Mouse (Mus musculus) forebrain, embryonic 12.5 days (tissue): ENCODE results near the gene Galnt6. TPM values are rescaled to one million over a fixed set of nuclear protein-coding genes. Genes with fewer than 3 reads are reported as not detected.

ENCODE experiments used
- ATAC-seq: fragments of 200-750 bp; cut with Nextera tagmentation; 2 replicates; pipeline ENCODE4 v1.8.0; 2017; ENCODE audit warnings: moderate TSS enrichment; ENCODE audit not compliant: low FRiP score
- H3K27ac ChIP-seq: fragments of 300-500 bp; sonication (generic); 2 replicates; pipeline ENCODE4 v1.5.1; 2016; ENCODE audit warnings: mild to moderate bottlenecking
- H3K27me3 ChIP-seq: fragments of 300-500 bp; sonication (generic); 2 replicates; pipeline ENCODE4 v1.6.1; 2016; ENCODE audit warnings: mild to moderate bottlenecking
- H3K36me3 ChIP-seq: fragments of 300-500 bp; sonication (generic); replicated peaks from 2 replicates; pipeline ENCODE4 v1.6.1; 2016; ENCODE audit warnings: mild to moderate bottlenecking
- H3K4me1 ChIP-seq: fragments of 300-500 bp; sonication (generic); 2 replicates; pipeline ENCODE4 v1.6.1; 2016
- H3K4me2 ChIP-seq: fragments of 300-500 bp; sonication (generic); 2 replicates; pipeline ENCODE4 v1.6.1; 2016; ENCODE audit warnings: mild to moderate bottlenecking, moderate library complexity
- H3K4me3 ChIP-seq: fragments of 300-500 bp; sonication (generic); replicated peaks from 2 replicates; pipeline ENCODE4 v1.5.1; 2016; ENCODE audit warnings: mild to moderate bottlenecking
- H3K9ac ChIP-seq: fragments of 300-500 bp; sonication (generic); 2 replicates; pipeline ENCODE4 v1.6.1; 2016; ENCODE audit warnings: mild to moderate bottlenecking
- H3K9me3 ChIP-seq: fragments of 300-500 bp; sonication (generic); 2 replicates; pipeline ENCODE4 v1.6.1; 2016
- WGBS: fragments of 180-500 bp; shearing (Covaris S2); methylation state at CpG from one replicate; pipeline ENCODE4 v1.1.7; 2016; 5-methylcytosine and 5-hydroxymethylcytosine counted together
- polyA plus RNA-seq: library from polyadenylated mRNA; unstranded; fragments of >200 nt; fragmentation: Nextera tagmentation; extraction: Ambion mirVana; gene quantifications from 2 replicates; pipeline ENCODE4 v1.2.1, GENCODE M21; 2016

Galnt6 gene
- polyA plus RNA-seq, 1 experiment from 2014 or later = 0.05 TPM

GRCm38 (mm10) chr15:100731081-100731480, 1.9 kb upstream of the Galnt6 start:
- H3K9ac ChIP-seq = no peak overlapping the region
- 51% methylated on average over 9 of the region's 9 CpGs for WGBS
- no peaks in the 10 kb centered on the region for H3K36me3 ChIP-seq
- H3K4me2 ChIP-seq = no peak overlapping the region
- no peak for ATAC-seq
- H3K27ac ChIP-seq = no peak overlapping the region
- peaks cover 48% of the 10 kb centered on the region for H3K27me3 ChIP-seq
- no peak overlapping the region for H3K4me3 ChIP-seq
- peaks cover 11% of the 10 kb centered on the region for H3K4me1 ChIP-seq
- no peaks in the 10 kb centered on the region for H3K9me3 ChIP-seq

- Histone ChIP-seq H3K4me1 (peaks cover 11% of the 10 kb centered on the region), H3K4me2 (peak overlapping the region; percentile 65), H3K9me3 (no peaks in the 10 kb centered on the region), H3K27me3 (peaks cover 54% of the 10 kb centered on the region), H3K27ac (no peak overlapping the region), H3K4me3 (peak overlapping the region; percentile 41), H3K36me3 (no peaks in the 10 kb centered on the region), H3K9ac (peak overlapping the region; percentile 40; the same call in 1 of the 2 replicates)
- no peak for ATAC-seq
- 24% methylated on average over 9 of the region's 9 CpGs for WGBS
Measured at GRCm38 (mm10) chr15:100728586-100728985, 590 bp downstream of the Galnt6 start.

- no peaks in the 10 kb centered on the region for H3K9me3 ChIP-seq
- no peak overlapping the region for H3K4me3 ChIP-seq
- 87% methylated on average over 11 of the region's 11 CpGs for WGBS
- H3K4me1 ChIP-seq = peaks cover 11% of the 10 kb centered on the region
- H3K36me3 ChIP-seq = no peaks in the 10 kb centered on the region
- no peak overlapping the region for H3K27ac ChIP-seq
- no peak for ATAC-seq
- H3K9ac ChIP-seq = no peak overlapping the region
- no peak overlapping the region for H3K4me2 ChIP-seq
- H3K27me3 ChIP-seq = peaks cover 54% of the 10 kb centered on the region
Measured at GRCm38 (mm10) chr15:100727834-100728233, 1.3 kb downstream of the Galnt6 start.

DNA sequence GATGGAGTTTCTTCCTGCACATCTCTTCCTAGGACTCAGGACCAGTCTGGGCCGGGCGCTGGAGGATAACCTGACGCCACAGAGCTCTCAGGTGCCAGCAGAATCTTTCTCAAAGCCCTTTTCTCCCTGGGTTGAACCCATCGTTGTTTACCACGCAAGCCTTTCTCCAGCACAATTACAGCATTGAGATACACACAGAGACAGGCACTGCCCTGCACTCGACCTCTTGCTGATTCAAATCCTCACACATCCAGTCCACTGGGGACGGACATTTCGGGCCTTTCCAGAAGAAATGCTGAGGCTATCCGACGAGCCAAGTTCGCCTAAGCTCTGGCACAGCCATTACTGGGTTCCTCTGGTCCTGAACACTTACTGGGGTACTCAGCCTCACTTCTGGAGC, 2.5 kb downstream of the Galnt6 start:
- Histone ChIP-seq H3K4me1 (peaks cover 11% of the 10 kb centered on the region), H3K27me3 (peaks cover 50% of the 10 kb centered on the region), H3K4me2 (no peak overlapping the region), H3K9ac (no peak overlapping the region), H3K36me3 (no peaks in the 10 kb centered on the region), H3K4me3 (no peak overlapping the region), H3K9me3 (no peaks in the 10 kb centered on the region), H3K27ac (no peak overlapping the region)
- ATAC-seq = no peak
- WGBS = 87% methylated on average over 11 of the region's 11 CpGs

DNA sequence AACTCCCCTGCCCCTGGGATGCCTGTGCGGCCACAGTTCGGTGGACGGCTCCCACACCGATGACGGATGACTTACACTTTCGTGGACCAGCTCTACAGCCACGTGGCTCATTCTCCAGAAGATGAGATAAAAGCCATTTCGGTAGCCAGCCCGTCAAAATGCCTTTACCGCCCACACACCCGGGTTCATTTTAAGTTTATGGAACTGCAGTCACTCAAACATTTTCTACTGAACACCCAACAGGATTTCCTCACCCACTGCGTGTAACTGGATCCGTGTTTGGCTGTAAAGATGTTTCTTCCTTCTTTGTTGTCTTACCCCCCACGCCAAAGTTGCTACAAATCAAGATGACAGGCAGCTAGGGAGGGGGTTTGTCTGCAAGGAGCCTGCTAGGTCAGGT, 5.7 kb downstream of the Galnt6 start:
- 84% methylated on average over 14 of the region's 14 CpGs for WGBS
- Histone ChIP-seq H3K27ac (no peak overlapping the region), H3K36me3 (no peaks in the 10 kb centered on the region), H3K27me3 (peaks cover 21% of the 10 kb centered on the region), H3K4me1 (no peaks in the 10 kb centered on the region; the same call in 1 of the 2 replicates), H3K4me3 (no peak overlapping the region), H3K9me3 (no peaks in the 10 kb centered on the region), H3K4me2 (no peak overlapping the region), H3K9ac (no peak overlapping the region)
- no peak for ATAC-seq

- Histone ChIP-seq H3K9ac (no peak overlapping the region), H3K9me3 (no peaks in the 10 kb centered on the region), H3K27ac (no peak overlapping the region), H3K4me3 (no peak overlapping the region), H3K4me2 (no peak overlapping the region), H3K27me3 (peaks cover 11% of the 10 kb centered on the region), H3K36me3 (no peaks in the 10 kb centered on the region), H3K4me1 (no peaks in the 10 kb centered on the region)
- WGBS = 70% methylated on average over 6 of the region's 6 CpGs
- ATAC-seq = no peak
Measured at GRCm38 (mm10) chr15:100722564-100722963, 6.6 kb downstream of the Galnt6 start.

DNA sequence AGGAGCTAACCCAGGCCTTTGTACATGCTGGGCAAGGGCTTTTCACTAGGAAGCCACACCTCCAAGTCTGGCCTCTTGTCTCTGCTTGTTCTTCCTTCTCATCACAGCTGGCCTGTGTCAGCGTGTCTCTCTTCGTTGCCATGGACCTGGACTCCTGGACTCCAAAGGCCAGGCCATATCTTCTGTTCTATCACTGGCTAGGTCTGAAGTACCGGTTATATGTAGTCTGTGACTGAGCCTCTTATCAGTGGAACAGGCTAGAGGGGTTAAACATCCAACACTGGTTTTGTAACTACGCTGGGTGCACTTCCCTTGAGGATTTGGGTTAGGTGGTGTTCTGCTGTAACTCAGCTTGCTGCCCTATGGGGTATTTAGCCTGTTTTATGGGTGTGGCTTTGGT, 7.2 kb downstream of the Galnt6 start:
- Histone ChIP-seq H3K9ac (no peak overlapping the region), H3K36me3 (no peaks in the 10 kb centered on the region), H3K27me3 (peaks cover 6% of the 10 kb centered on the region), H3K4me2 (no peak overlapping the region), H3K9me3 (no peaks in the 10 kb centered on the region), H3K4me3 (no peak overlapping the region), H3K27ac (no peak overlapping the region), H3K4me1 (no peaks in the 10 kb centered on the region)
- ATAC-seq = no peak
- 68% methylated on average over 4 of the region's 4 CpGs for WGBS

DNA sequence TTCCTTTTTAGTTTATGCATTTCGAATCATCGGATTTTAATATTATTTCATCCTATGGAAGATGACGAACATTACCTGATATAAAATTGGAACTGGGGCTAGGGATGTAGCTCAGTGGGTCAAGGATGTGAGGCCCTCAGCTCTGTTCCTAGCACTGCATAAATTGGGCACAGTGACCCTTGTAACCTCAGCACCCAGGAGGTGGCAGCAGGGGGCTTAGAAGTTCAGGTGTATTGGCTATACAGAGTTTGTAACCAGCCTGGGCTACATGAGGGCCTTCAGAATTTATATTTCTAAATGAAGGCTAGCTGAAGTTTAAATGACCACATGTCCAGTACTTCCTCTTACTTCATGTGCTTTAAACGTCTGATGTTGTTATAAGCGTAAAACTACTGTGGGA, 7.7 kb downstream of the Galnt6 start:
- H3K36me3 ChIP-seq = no peaks in the 10 kb centered on the region
- 93% methylated on average over 5 of the region's 5 CpGs for WGBS
- H3K9me3 ChIP-seq = no peaks in the 10 kb centered on the region
- H3K4me2 ChIP-seq = no peak overlapping the region
- no peak for ATAC-seq
- no peak overlapping the region for H3K27ac ChIP-seq
- peaks cover 6% of the 10 kb centered on the region; the same call in 1 of the 2 replicates for H3K27me3 ChIP-seq
- H3K4me1 ChIP-seq = no peaks in the 10 kb centered on the region
- H3K9ac ChIP-seq = no peak overlapping the region
- no peak overlapping the region for H3K4me3 ChIP-seq

DNA sequence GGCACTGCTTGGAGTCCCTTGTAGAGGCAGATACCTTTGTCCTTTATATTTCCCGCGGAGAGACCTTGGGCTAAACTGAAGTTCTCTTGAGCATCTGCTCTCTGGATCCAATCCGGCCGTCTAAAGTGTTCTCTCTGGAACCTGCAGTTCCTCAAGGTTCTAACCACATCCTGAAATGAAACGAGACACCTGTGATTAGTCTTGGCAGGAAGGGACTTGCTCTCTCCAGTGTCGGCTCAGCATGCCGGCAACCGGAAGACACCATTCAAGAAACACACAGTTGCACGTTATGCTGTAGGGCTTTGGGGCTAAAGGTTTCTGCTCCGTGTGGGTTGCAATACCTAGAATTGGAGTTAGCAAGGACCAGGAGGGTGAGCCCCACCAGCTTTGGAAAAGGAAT, 9.1 kb downstream of the Galnt6 start:
- WGBS = 89% methylated on average over 10 of the region's 10 CpGs

GRCm38 (mm10) chr15:100719217-100719616, 10.0 kb downstream of the Galnt6 start:
- no peak for ATAC-seq
- Histone ChIP-seq H3K9me3 (no peaks in the 10 kb centered on the region), H3K27ac (no peak overlapping the region), H3K4me3 (no peak overlapping the region), H3K36me3 (no peaks in the 10 kb centered on the region), H3K9ac (no peak overlapping the region), H3K27me3 (no peaks in the 10 kb centered on the region; the same call in 1 of the 2 replicates), H3K4me2 (no peak overlapping the region), H3K4me1 (no peaks in the 10 kb centered on the region; the same call in 1 of the 2 replicates)
- WGBS = 91% methylated on average over 5 of the region's 5 CpGs

More for the DNA sequence above, 9.1 kb downstream of the Galnt6 start:
- no peaks in the 10 kb centered on the region for H3K36me3 ChIP-seq
- ATAC-seq = no peak
- H3K27me3 ChIP-seq = no peaks in the 10 kb centered on the region; the same call in 1 of the 2 replicates
- no peak overlapping the region for H3K4me2 ChIP-seq
- H3K27ac ChIP-seq = no peak overlapping the region
- no peak overlapping the region for H3K9ac ChIP-seq
- no peaks in the 10 kb centered on the region; the same call in 1 of the 2 replicates for H3K4me1 ChIP-seq
- no peak overlapping the region for H3K4me3 ChIP-seq
- H3K9me3 ChIP-seq = no peaks in the 10 kb centered on the region

DNA sequence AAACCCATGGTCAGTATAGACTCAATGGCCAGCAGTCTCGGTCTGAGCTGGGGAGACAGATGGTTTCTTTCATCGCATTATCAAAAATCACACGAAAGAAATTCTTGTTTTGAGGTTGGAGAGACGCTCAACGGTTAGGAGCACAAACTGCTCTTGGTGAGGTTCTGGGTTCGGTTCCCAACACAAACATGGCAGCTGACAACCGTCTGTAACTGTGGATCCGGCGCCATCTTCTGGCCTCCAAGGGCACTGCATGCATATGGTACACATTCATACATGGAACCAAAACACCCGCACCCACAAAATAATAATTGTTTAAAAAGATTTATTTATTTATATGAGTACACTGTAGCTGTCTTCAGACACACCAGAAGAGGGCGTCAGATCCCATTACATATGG, 10.6 kb downstream of the Galnt6 start:
- H3K27me3 ChIP-seq = no peaks in the 10 kb centered on the region; the same call in 1 of the 2 replicates
- ATAC-seq = no peak
- 82% methylated on average over 11 of the region's 11 CpGs for WGBS

DNA sequence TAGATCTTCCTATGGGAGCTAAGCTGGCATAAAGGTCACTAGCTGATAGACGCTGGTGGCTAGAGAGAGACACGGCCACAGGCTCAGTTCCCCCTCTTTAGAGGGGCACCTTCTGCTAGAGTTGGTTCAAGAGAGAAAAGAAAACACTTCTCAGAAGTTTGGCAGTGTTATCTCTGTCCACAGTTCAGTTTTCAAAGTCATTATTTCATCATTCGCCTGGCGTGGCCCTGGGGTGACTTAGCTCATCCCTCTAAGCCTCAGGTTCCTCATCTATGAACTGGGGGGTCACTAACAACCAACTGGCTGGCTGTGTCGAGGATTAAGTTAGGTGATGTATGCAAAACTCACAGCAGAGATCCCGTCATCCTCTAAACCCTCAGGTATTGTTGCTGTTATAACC, 11.2 kb downstream of the Galnt6 start:
- H3K27ac ChIP-seq = no peak overlapping the region
- no peaks in the 10 kb centered on the region for H3K9me3 ChIP-seq
- H3K27me3 ChIP-seq = no peaks in the 10 kb centered on the region; the same call in 1 of the 2 replicates
- no peaks in the 10 kb centered on the region; the same call in 1 of the 2 replicates for H3K4me1 ChIP-seq
- no peak for ATAC-seq
- WGBS = 89% methylated on average over 6 of the region's 6 CpGs
- no peak overlapping the region for H3K9ac ChIP-seq
- H3K36me3 ChIP-seq = no peaks in the 10 kb centered on the region
- no peak overlapping the region for H3K4me3 ChIP-seq
- H3K4me2 ChIP-seq = no peak overlapping the region

More for the DNA sequence above, 10.6 kb downstream of the Galnt6 start:
- no peak overlapping the region for H3K4me2 ChIP-seq
- H3K4me1 ChIP-seq = no peaks in the 10 kb centered on the region; the same call in 1 of the 2 replicates
- no peaks in the 10 kb centered on the region for H3K9me3 ChIP-seq
- no peak overlapping the region for H3K4me3 ChIP-seq
- no peaks in the 10 kb centered on the region for H3K36me3 ChIP-seq
- H3K27ac ChIP-seq = no peak overlapping the region
- H3K9ac ChIP-seq = no peak overlapping the region

- no peaks in the 10 kb centered on the region for H3K9me3 ChIP-seq
- no peaks in the 10 kb centered on the region for H3K36me3 ChIP-seq
- no peak for ATAC-seq
- H3K4me1 ChIP-seq = no peaks in the 10 kb centered on the region; the same call in 1 of the 2 replicates
- H3K4me3 ChIP-seq = no peak overlapping the region
- H3K27ac ChIP-seq = no peak overlapping the region
- no peak overlapping the region for H3K4me2 ChIP-seq
- H3K9ac ChIP-seq = no peak overlapping the region
- 50% methylated on average over 9 of the region's 9 CpGs for WGBS
- H3K27me3 ChIP-seq = no peaks in the 10 kb centered on the region; the same call in 1 of the 2 replicates
Measured at GRCm38 (mm10) chr15:100715399-100715993, 13.7 kb downstream of the Galnt6 start.
